Mouse (Mus musculus) liver, adult 2 months (tissue): Measurements from ENCODE around the gene Il17rb. TPM values are rescaled to one million over a fixed set of nuclear protein-coding genes. Genes with fewer than 3 reads are reported as not detected.

Experiments used
- DNase-seq: peaks from one replicate; pipeline ENCODE4 v3.0.0-alpha.2; 2011; ENCODE audit warnings: low read depth, low spot score; ENCODE audit errors: extremely low read depth
- H3K27ac ChIP-seq: fragments of 200-500 bp; replicated peaks from 2 replicates; pipeline ENCODE4 v1.5.1; 2012; ENCODE audit warnings: low read depth, mild to moderate bottlenecking, control low read depth, inconsistent platforms, low read length; ENCODE audit not compliant: insufficient read depth
- H3K27me3 ChIP-seq: fragments of 200-500 bp; 2 replicates; pipeline ENCODE4 v1.6.1; 2012; ENCODE audit warnings: mild to moderate bottlenecking, moderate library complexity, low read length, inconsistent platforms; ENCODE audit not compliant: control insufficient read depth, insufficient read depth
- H3K36me3 ChIP-seq: fragments of 200-500 bp; 2 replicates; pipeline ENCODE4 v1.6.1; 2012; ENCODE audit warnings: low read length, inconsistent platforms; ENCODE audit not compliant: control insufficient read depth, insufficient read depth
- H3K4me1 ChIP-seq: fragments of 200-500 bp; 2 replicates; pipeline ENCODE4 v1.6.1; 2011; ENCODE audit warnings: low read length; ENCODE audit not compliant: control insufficient read depth, insufficient read depth
- H3K4me3 ChIP-seq: fragments of 200-500 bp; 2 replicates; pipeline ENCODE4 v1.5.1; 2011; ENCODE audit warnings: low read depth, mild to moderate bottlenecking, control low read depth, low read length, moderate library complexity; ENCODE audit not compliant: insufficient read depth
- H3K79me2 ChIP-seq: fragments of 200-500 bp; 2 replicates; pipeline ENCODE4 v1.6.1; 2012; ENCODE audit warnings: inconsistent platforms, mild to moderate bottlenecking, low read length, moderate library complexity; ENCODE audit not compliant: control insufficient read depth, insufficient read depth
- H3K9ac ChIP-seq: fragments of 200-500 bp; 2 replicates; pipeline ENCODE4 v1.6.1; 2012; ENCODE audit warnings: low read depth, mild to moderate bottlenecking, control low read depth, inconsistent platforms, low read length
- CTCF ChIP-seq: fragments of 200-500 bp; IDR thresholded peaks from 2 replicates; pipeline ENCODE4 v1.5.1; 2011; ENCODE audit warnings: low read depth, low read length, control low read depth
- POLR2A ChIP-seq: fragments of 200-500 bp; IDR thresholded peaks from 2 replicates; pipeline ENCODE4 v1.6.1; 2011; ENCODE audit warnings: low read length, control low read depth; ENCODE audit not compliant: insufficient read depth; ENCODE audit errors: extremely low read depth
- WGBS: fragments of 180-500 bp; shearing (Covaris S2); methylation state at CpG from one replicate; pipeline ENCODE4 v1.1.7; 2018; 5-methylcytosine and 5-hydroxymethylcytosine counted together
- polyA plus RNA-seq: library from polyadenylated mRNA; depleted of rRNA; stranded (reverse); fragments of >200 nt; gene quantifications from 2 replicates; pipeline ENCODE4 v1.2.3, GENCODE M21; 2012; rRNA removed
- total RNA-seq: library from RNA; depleted of rRNA; stranded (reverse); fragments of >200 nt; gene quantifications from 2 replicates; pipeline ENCODE4 v1.2.3, GENCODE M21; 2014; rRNA removed

Gene Il17rb
- total and polyA plus RNA-seq, 2 experiments = 7.7 to 8.2 TPM

DNA sequence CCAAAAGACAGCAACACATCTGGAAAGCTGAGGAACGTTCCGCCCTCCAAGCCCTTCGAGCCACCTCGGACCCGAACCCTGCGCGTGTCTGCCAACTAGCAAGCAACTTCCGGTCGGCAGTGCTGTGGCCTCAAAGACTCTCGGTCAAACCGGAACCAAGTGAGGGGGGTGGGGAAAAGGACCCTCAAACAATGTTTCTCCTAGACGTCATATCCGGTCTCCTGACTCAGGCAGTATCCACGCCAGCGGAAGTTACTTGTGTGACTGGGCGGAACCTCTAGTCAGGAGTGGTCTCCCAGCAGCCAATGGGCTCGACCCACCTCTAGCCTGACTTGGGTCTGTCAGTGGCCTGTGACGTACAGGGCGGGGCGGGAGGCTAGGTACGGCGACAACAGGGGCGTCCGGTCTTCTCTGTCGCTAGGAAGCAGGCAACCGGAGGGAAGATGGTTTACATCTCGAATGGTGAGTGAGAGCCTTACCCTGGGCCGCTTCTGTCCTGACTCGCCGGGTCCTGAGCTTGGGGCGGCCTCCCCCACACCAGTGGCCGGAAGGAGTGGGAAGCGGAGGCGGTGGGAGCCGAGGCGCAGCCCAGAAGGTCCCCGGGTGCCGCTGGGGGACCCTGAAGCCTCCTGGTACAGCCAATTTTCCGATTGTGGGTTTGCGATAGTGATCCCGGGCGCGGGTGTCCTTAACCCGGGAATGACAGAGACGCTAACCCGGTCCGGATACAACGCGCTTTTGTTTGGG, 40.4 kb downstream of the Il17rb start, which contains the start of gene Selenok:
Gene Selenok, plus strand, starts transcription at position 234 of the 747 bp plus-strand sequence.
- peak; percentile 97 for DNase-seq
- H3K36me3 ChIP-seq = peaks cover 30% of the 10 kb centered on the region
- WGBS = under 1% methylated on average over 49 of the region's 49 CpGs
- no peaks in the 10 kb centered on the region for H3K27me3 ChIP-seq
- peak within 1 kb of the TSS; percentile 90 for H3K27ac ChIP-seq
- peak within 1 kb of the TSS; percentile 92 for H3K9ac ChIP-seq
- TF ChIP-seq POLR2A (peak; percentile 85; the same call in 1 of the 2 replicates), CTCF (no peak)
- peaks cover 12% of the 10 kb centered on the region for H3K4me1 ChIP-seq
- H3K79me2 ChIP-seq = peaks cover 9% of the 10 kb centered on the region; the same call in 1 of the 2 replicates
- peak within 1 kb of the TSS; percentile 88 for H3K4me3 ChIP-seq

DNA sequence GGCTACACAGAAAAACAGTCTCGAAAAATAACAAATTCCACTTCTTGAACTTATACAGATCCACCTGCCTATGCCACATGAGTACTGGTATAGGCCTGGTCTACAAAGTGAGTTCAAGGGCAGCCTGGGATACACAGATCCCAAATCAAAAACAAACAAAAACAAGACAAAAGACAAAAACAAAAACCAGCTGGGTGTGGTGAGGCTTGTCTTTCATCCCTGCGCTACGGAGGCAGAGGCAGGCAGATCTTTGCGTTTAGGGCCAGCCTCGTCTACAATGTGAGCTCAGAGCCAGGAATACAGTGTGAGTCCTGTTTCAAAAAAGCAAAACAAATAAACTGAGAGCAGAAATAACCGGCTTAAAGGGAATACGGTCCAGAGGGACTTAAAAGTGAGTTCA, 41.1 kb downstream of the Il17rb start:
- DNase-seq = no peak
- Histone ChIP-seq H3K4me1 (peaks cover 12% of the 10 kb centered on the region), H3K36me3 (peaks cover 24% of the 10 kb centered on the region), H3K9ac (peak overlapping the region; percentile 72), H3K27me3 (no peaks in the 10 kb centered on the region), H3K27ac (peak overlapping the region; percentile 68), H3K4me3 (peak overlapping the region; percentile 57), H3K79me2 (peaks cover 9% of the 10 kb centered on the region; the same call in 1 of the 2 replicates)
- TF ChIP-seq CTCF (no peak), POLR2A (no peak)
- 43% methylated on average over 7 of the region's 7 CpGs for WGBS

DNA sequence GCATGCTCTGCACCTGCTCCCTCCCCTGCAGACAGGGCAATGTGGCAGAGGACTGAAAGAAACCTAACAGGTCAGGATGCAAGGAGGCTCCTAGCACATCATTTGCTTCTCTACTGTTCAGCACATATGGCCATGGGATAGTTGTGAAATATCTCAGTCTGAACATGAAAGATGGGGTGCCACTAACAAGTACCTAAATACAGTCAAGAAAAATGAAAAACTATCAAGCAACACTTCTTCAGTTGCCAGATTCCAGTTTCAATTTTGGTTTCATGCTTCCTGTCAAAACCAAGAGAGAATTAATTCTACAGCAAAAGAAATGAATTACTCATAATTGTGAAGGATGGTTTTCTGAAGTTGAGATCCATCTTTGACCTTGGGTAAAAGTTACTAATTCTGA, 51.3 kb downstream of the Il17rb start:
- TF ChIP-seq CTCF (no peak), POLR2A (no peak)
- Histone ChIP-seq H3K4me1 (no peaks in the 10 kb centered on the region), H3K36me3 (no peaks in the 10 kb centered on the region), H3K27me3 (no peaks in the 10 kb centered on the region), H3K27ac (no peak overlapping the region), H3K4me3 (no peak overlapping the region), H3K9ac (no peak overlapping the region), H3K79me2 (no peaks in the 10 kb centered on the region)
- DNase-seq = no peak

DNA sequence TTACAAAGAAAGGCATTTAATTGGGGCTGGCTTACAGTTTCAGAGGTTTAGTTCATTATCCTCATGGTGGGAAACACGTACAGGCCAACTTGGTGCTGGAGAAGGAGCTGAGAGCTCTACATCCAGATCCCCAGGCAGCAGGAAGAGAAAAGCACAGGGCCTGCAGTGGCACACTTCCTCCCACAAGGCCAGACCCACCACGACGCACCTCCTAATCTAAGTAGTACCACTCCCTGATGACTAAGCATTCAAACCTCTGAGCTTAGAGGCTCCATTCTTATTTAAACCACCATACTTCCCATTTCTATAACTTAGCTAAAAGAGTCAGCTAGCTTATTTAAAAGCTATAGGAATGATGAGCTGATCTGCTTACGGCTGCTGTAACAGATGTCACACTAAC, 57.9 kb downstream of the Il17rb start:
- Histone ChIP-seq H3K9ac (no peak overlapping the region), H3K4me1 (no peaks in the 10 kb centered on the region), H3K27me3 (0 out of 2 replicates have a peak, but pooled peaks cover 3% of the 10 kb centered on the region), H3K79me2 (no peaks in the 10 kb centered on the region), H3K4me3 (no peak overlapping the region), H3K27ac (no peak overlapping the region), H3K36me3 (no peaks in the 10 kb centered on the region)
- DNase-seq = no peak
- WGBS = 82% methylated on average over 4 of the region's 4 CpGs
- TF ChIP-seq CTCF (no peak), POLR2A (no peak)

DNA sequence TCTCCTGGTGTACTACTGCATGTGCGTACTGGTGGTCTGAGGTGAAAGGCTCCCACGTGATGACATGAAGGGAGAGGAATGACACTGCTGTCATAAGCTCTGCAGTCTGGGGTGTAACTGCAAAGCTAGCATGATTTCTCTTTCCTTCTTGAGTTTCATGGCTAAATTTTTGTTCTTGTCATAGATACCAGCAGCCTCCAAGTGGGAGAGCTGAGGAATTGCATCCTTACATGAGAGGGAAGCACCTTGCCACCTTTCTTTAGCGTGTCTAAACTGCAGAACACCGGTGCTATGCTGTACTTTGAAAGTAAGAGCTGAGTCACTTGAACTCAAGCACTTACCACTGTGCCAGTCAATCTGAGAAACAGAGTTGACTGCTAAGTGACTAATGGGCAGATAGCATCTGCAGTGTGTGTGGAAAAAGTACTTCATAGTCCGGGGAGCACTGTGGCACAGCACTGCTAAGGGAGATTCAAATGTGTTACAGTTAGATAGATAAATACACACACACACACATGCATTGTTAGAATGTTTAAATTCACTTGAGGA, 61.9 kb downstream of the Il17rb start:
- Histone ChIP-seq H3K4me3 (no peak overlapping the region), H3K79me2 (no peaks in the 10 kb centered on the region), H3K36me3 (no peaks in the 10 kb centered on the region), H3K27ac (no peak overlapping the region), H3K9ac (no peak overlapping the region), H3K4me1 (no peaks in the 10 kb centered on the region), H3K27me3 (peaks cover 6% of the 10 kb centered on the region; the same call in 1 of the 2 replicates)
- no peak for DNase-seq
- 80% methylated on average over 5 of the region's 5 CpGs for WGBS
- no peak for TF ChIP-seq POLR2A
- TF ChIP-seq CTCF = no peak

Other genes starting within 250 kb of the Il17rb start
- gene Selenok, start 40.6 kb downstream of the Il17rb start, total RNA-seq = 91.5 and 106 TPM in 2 replicates
- 35.8 and 40.8 TPM in 2 replicates for gene Selenok, start 40.6 kb downstream of the Il17rb start, polyA plus RNA-seq
- 35.6 and 37.3 TPM in 2 replicates for gene Actr8, start 30.6 kb downstream of the Il17rb start, total RNA-seq
- gene Actr8, start 30.6 kb downstream of the Il17rb start, polyA plus RNA-seq = 10.5 and 11.3 TPM in 2 replicates
- gene Chdh, start 127 bp upstream of the Il17rb start, total RNA-seq = 48.1 and 73.5 TPM in 2 replicates
- gene Chdh, start 127 bp upstream of the Il17rb start, polyA plus RNA-seq = 66.2 and 75.5 TPM in 2 replicates